ENCODE assay signal across 21 mouse cellular contexts in the genomic region with DNA sequence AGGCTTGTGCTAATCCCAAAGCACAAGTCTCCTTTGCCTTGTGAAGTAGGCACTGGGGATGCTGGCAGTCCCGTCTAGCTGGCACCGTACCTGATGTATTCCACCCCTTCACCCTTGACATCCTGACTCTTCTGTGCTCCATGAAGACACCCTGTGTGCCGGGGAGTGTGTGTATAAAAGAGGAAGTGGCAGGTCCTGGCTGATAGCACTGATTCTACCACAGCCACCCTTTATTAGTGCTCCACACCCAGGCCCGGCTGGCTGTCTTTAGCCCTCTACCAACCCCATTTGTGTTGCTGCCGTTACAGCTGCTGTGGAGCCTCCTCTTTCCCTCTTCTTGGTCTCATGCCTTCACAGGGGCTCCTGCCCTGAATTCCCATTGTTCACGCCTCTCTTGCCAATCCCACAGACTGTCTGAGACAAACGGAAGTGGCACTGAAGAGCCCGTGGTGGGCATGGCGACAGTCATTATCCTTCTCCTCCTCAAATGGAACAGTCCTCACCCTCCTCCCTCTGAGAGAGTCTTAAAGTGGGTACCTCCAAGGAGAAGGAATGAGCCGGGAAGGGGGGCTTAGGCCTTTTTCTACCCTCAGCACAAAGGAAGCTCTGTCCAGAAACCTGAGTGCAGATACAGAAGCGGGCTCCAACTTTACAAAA. TPM values are rescaled to one million over a fixed set of nuclear protein-coding genes. Genes with fewer than 3 reads are reported as not detected.
DNase-seq lines count a peak whose midpoint lies in the region; ATAC-seq and TF ChIP-seq lines count a peak whose summit lies in the region.
"Had no signal": no experiment of that assay in that cellular context is flagged by ENCODE, and none has a peak within 500 bp of the region (broad histone marks: within the 10 kb centered on the region; RNA-seq: fewer than 3 reads in every experiment).

No protein-coding gene starts in this region.

- H3K4me1 ChIP-seq in intestine, embryonic 14.5 days (replicated peaks; ENCODE audit: control insufficient read depth, insufficient read depth, low read length): no peaks in the 10 kb centered on the region
- H3K4me1 ChIP-seq in intestine, postnatal 0 days (replicated peaks; ENCODE audit: control insufficient read depth, insufficient read depth, low read length): no peaks in the 10 kb centered on the region
- H3K4me1 ChIP-seq in hindbrain, postnatal 0 days (ENCODE audit: insufficient read depth, low read length): no peaks in the 10 kb centered on the region; the same call in 1 of the 2 replicates
- no peaks in the 10 kb centered on the region for H3K4me1 ChIP-seq in midbrain, embryonic 16.5 days (ENCODE audit: control insufficient read depth, insufficient read depth, low read length)
- no peaks in the 10 kb centered on the region for H3K4me1 ChIP-seq in kidney, adult 2 months (ENCODE audit: control insufficient read depth, insufficient read depth, low read length)
- H3K4me1 ChIP-seq: heart, embryonic 10.5 days had no signal

- no peak overlapping the region for H3K4me3 ChIP-seq in intestine, embryonic 14.5 days (ENCODE audit: low read depth, low read length)
- no peak overlapping the region for H3K4me3 ChIP-seq in intestine, postnatal 0 days (ENCODE audit: low read depth, low read length)
- H3K4me3 ChIP-seq in hindbrain, postnatal 0 days (ENCODE audit: low read length): no peak overlapping the region
- H3K4me3 ChIP-seq in midbrain, embryonic 16.5 days (ENCODE audit: low read depth, low read length): no peak overlapping the region
- no peak overlapping the region for H3K4me3 ChIP-seq in kidney, adult 2 months (ENCODE audit: insufficient read depth, low read depth, low read length)
- H3K4me3 ChIP-seq: heart, embryonic 10.5 days; layer of hippocampus, adult 2 months had no signal

- no peak for TF ChIP-seq CTCF in intestine, postnatal 0 days (IDR thresholded peaks at IDR 0.05; ENCODE audit: low read depth)
- no peak for TF ChIP-seq CTCF in brain, embryonic 14.5 days (IDR thresholded peaks at IDR 0.05; ENCODE audit: borderline replicate concordance, extremely low read depth, insufficient read depth, insufficient read length)
- no peak for TF ChIP-seq CTCF in hindbrain, postnatal 0 days (IDR thresholded peaks at IDR 0.05; ENCODE audit: low read depth)
- TF ChIP-seq CTCF in kidney, adult 2 months (conservative IDR thresholded peaks at IDR 0.05; ENCODE audit: insufficient read depth, insufficient read length, low read depth, low read length): no peak

- H3K27ac ChIP-seq in intestine, embryonic 14.5 days (ENCODE audit: low read depth): no peak overlapping the region
- no peak overlapping the region for H3K27ac ChIP-seq in intestine, postnatal 0 days (ENCODE audit: low read depth, low read length)
- H3K27ac ChIP-seq in hindbrain, postnatal 0 days: peak overlapping the region; percentile 56; the same call in 1 of the 2 replicates
- H3K27ac ChIP-seq in midbrain, embryonic 16.5 days (ENCODE audit: low read length): peak overlapping the region; percentile 55; the same call in 1 of the 2 replicates
- H3K27ac ChIP-seq in kidney, adult 2 months (ENCODE audit: insufficient read depth, low read depth, low read length): no peak overlapping the region
- H3K27ac ChIP-seq: heart, embryonic 10.5 days; layer of hippocampus, adult 2 months had no signal

- no peaks in the 10 kb centered on the region for H3K9me3 ChIP-seq in intestine, embryonic 14.5 days (ENCODE audit: control insufficient read depth, low read length)
- H3K9me3 ChIP-seq in intestine, postnatal 0 days (ENCODE audit: control insufficient read depth): no peaks in the 10 kb centered on the region
- H3K9me3 ChIP-seq in hindbrain, postnatal 0 days (ENCODE audit: low read length): no peaks in the 10 kb centered on the region
- H3K9me3 ChIP-seq in midbrain, embryonic 16.5 days (replicated peaks; ENCODE audit: control insufficient read depth, low read length, poor library complexity, severe bottlenecking): no peaks in the 10 kb centered on the region
- H3K9me3 ChIP-seq: heart, embryonic 10.5 days had no signal

- H3K27me3 ChIP-seq in intestine, embryonic 14.5 days (replicated peaks; ENCODE audit: control insufficient read depth, insufficient read depth, low read length): no peaks in the 10 kb centered on the region
- H3K27me3 ChIP-seq in intestine, postnatal 0 days (replicated peaks; ENCODE audit: control insufficient read depth, insufficient read depth, low read length): no peaks in the 10 kb centered on the region
- H3K27me3 ChIP-seq in hindbrain, postnatal 0 days (ENCODE audit: insufficient read depth, low read length): no peaks in the 10 kb centered on the region
- no peaks in the 10 kb centered on the region for H3K27me3 ChIP-seq in midbrain, embryonic 16.5 days (ENCODE audit: control insufficient read depth, insufficient read depth, low read depth, low read length)
- H3K27me3 ChIP-seq in kidney, adult 2 months (replicated peaks; ENCODE audit: control insufficient read depth, insufficient read depth, low read length): no peaks in the 10 kb centered on the region
- H3K27me3 ChIP-seq: Patski had no signal

- peaks cover 31% of the 10 kb centered on the region for H3K36me3 ChIP-seq in intestine, embryonic 14.5 days (ENCODE audit: control insufficient read depth, insufficient read depth, low read length)
- H3K36me3 ChIP-seq in intestine, postnatal 0 days (ENCODE audit: control insufficient read depth, insufficient read depth): peaks cover 18% of the 10 kb centered on the region; the same call in 1 of the 2 replicates
- peaks cover 12% of the 10 kb centered on the region; the same call in 1 of the 2 replicates for H3K36me3 ChIP-seq in hindbrain, postnatal 0 days (ENCODE audit: insufficient read depth, low read length)
- H3K36me3 ChIP-seq in midbrain, embryonic 16.5 days (ENCODE audit: control insufficient read depth, insufficient read depth, low read length): peaks cover 33% of the 10 kb centered on the region
- no peaks in the 10 kb centered on the region for H3K36me3 ChIP-seq in kidney, adult 2 months (ENCODE audit: control insufficient read depth, insufficient read depth, low read length)

- 80% methylated on average over 11 of the region's 11 CpGs for WGBS in intestine, embryonic 14.5 days
- 82% methylated on average over 11 of the region's 11 CpGs for WGBS in intestine, postnatal 0 days
- 46% methylated on average over 11 of the region's 11 CpGs for WGBS in hindbrain, postnatal 0 days
- 71% methylated on average over 11 of the region's 11 CpGs for WGBS in midbrain, embryonic 16.5 days
- 82% methylated on average over 11 of the region's 11 CpGs for WGBS in kidney, adult 2 months

- DNase-seq in intestine, embryonic 14.5 days (ENCODE audit: low spot score): no peak
- DNase-seq in brain, embryonic 14.5 days (ENCODE audit: low read depth): peak; percentile 64
- peak; percentile 34 for DNase-seq in hindbrain, postnatal 0 days (ENCODE audit: low spot score)
- no peak for DNase-seq in lung, postnatal 10 days
- DNase-seq in kidney, adult 2 months: no peak
- no peak for DNase-seq in right cerebral cortex, postnatal 10 days (ENCODE audit: low spot score in 2 of 2)
- DNase-seq: adrenal gland, adult 2 months; cerebellum, adult 2 months; heart, postnatal 36 days; kidney, adult 9 months; liver; lung, embryonic 14.5 days; right cerebral cortex, postnatal 25 days had no signal

- TF ChIP-seq POLR2A in brain, embryonic 14.5 days (IDR thresholded peaks at IDR 0.05; ENCODE audit: borderline replicate concordance, extremely low read depth, insufficient read depth, insufficient read length, poor library complexity, severe bottlenecking): no peak
- TF ChIP-seq POLR2A in kidney, adult 2 months (IDR thresholded peaks at IDR 0.05; ENCODE audit: low read depth, low read length): no peak

- no peak overlapping the region for H3K9ac ChIP-seq in intestine, embryonic 14.5 days (ENCODE audit: low read length)
- no peak overlapping the region for H3K9ac ChIP-seq in intestine, postnatal 0 days (ENCODE audit: low read depth, low read length)
- H3K9ac ChIP-seq in hindbrain, postnatal 0 days (replicated peaks; ENCODE audit: low read length): 0 out of 2 replicates have a peak overlapping the region, but pooled peaks have one; percentile 5
- H3K9ac ChIP-seq in midbrain, embryonic 16.5 days (ENCODE audit: low read depth, low read length): no peak overlapping the region
- H3K9ac ChIP-seq: lung, embryonic 14.5 days had no signal

- H3K4me2 ChIP-seq in intestine, embryonic 14.5 days (ENCODE audit: low read length): no peak overlapping the region
- no peak overlapping the region for H3K4me2 ChIP-seq in intestine, postnatal 0 days (replicated peaks; ENCODE audit: low read depth)
- no peak overlapping the region for H3K4me2 ChIP-seq in hindbrain, postnatal 0 days (ENCODE audit: low read depth, low read length)
- no peak overlapping the region for H3K4me2 ChIP-seq in midbrain, embryonic 16.5 days (ENCODE audit: low read length)
- H3K4me2 ChIP-seq: lung, embryonic 14.5 days had no signal

- ATAC-seq in intestine, embryonic 14.5 days (replicated peaks; ENCODE audit: low FRiP score, low TSS enrichment, low read depth): peak; percentile 25; the same call in 1 of the 2 replicates
- no peak for ATAC-seq in intestine, postnatal 0 days
- peak; percentile 72 for ATAC-seq in hindbrain, postnatal 0 days
- ATAC-seq in midbrain, embryonic 16.5 days: peak; percentile 41; the same call in 1 of the 2 replicates
- ATAC-seq: CD4-positive, CD25-positive, alpha-beta regulatory T cell, adult 4 months; Patski had no signal

RNA-seq across cellular contexts. Expression of a gene that starts 9.5 kb away (rescaled TPM):
- polyA plus RNA-seq in intestine, embryonic 14.5 days (2014; fragmentation: Nextera tagmentation; extraction: Ambion mirVana): not detected in 2 replicates
- polyA plus RNA-seq in intestine, postnatal 0 days (2015; fragmentation: Nextera tagmentation; extraction: Ambion mirVana): not detected in 2 replicates
- polyA plus RNA-seq in brain, embryonic 14.5 days (2012; rRNA removed): 0.07 TPM in 1 of 2 replicates, not detected in the other
- total RNA-seq in hindbrain, postnatal 0 days (2014; rRNA removed): 0.05 TPM in 1 of 2 replicates, not detected in the other
- 0.16 and 0.21 TPM in 2 replicates for polyA plus RNA-seq in hindbrain, postnatal 0 days (2015; fragmentation: Nextera tagmentation; extraction: Ambion mirVana)
- 0.06 TPM in 1 of 2 replicates, not detected in the other for polyA plus RNA-seq in midbrain, embryonic 16.5 days (2015; fragmentation: Nextera tagmentation; extraction: Ambion mirVana)
- polyA plus RNA-seq in kidney, adult 2 months (2012; rRNA removed): not detected in 2 replicates
- total RNA-seq: adrenal gland, adult 2 months; heart, postnatal 36 days had no signal
- polyA plus RNA-seq: adrenal gland, adult 2 months; CD4-positive, CD25-positive, alpha-beta regulatory T cell, adult 4 months; cerebellum, adult 2 months; heart, embryonic 10.5 days; lung, embryonic 14.5 days had no signal

RNA-seq across cellular contexts. Expression of a gene that starts 10.0 kb away (rescaled TPM):
- not detected in 2 replicates for polyA plus RNA-seq in intestine, embryonic 14.5 days (2014; fragmentation: Nextera tagmentation; extraction: Ambion mirVana)
- not detected in 2 replicates for polyA plus RNA-seq in intestine, postnatal 0 days (2015; fragmentation: Nextera tagmentation; extraction: Ambion mirVana)
- not detected in 2 replicates for polyA plus RNA-seq in brain, embryonic 14.5 days (2012; rRNA removed)
- total RNA-seq in hindbrain, postnatal 0 days (2014; rRNA removed): not detected in 2 replicates
- polyA plus RNA-seq in hindbrain, postnatal 0 days (2015; fragmentation: Nextera tagmentation; extraction: Ambion mirVana): not detected in 2 replicates
- not detected in 2 replicates for polyA plus RNA-seq in midbrain, embryonic 16.5 days (2015; fragmentation: Nextera tagmentation; extraction: Ambion mirVana)
- not detected in 2 replicates for polyA plus RNA-seq in kidney, adult 2 months (2012; rRNA removed)
- total RNA-seq: adrenal gland, adult 2 months; heart, postnatal 36 days; layer of hippocampus, adult 2 months; left cerebral cortex, adult 8-10 months had no signal
- polyA plus RNA-seq: adrenal gland, adult 2 months; CD4-positive, CD25-positive, alpha-beta regulatory T cell, adult 4 months; cerebellum, adult 2 months; heart, embryonic 10.5 days; lung, embryonic 14.5 days; Patski; thymus, postnatal 0 days had no signal

RNA-seq across cellular contexts. Expression of a gene that starts 10.5 kb away (rescaled TPM):
- 4.0 and 4.9 TPM in 2 replicates for polyA plus RNA-seq in intestine, embryonic 14.5 days (2014; fragmentation: Nextera tagmentation; extraction: Ambion mirVana)
- 0.47 and 0.63 TPM in 2 replicates for polyA plus RNA-seq in intestine, postnatal 0 days (2015; fragmentation: Nextera tagmentation; extraction: Ambion mirVana)
- polyA plus RNA-seq in brain, embryonic 14.5 days (2012; rRNA removed): 73.5 and 75.5 TPM in 2 replicates
- total RNA-seq in hindbrain, postnatal 0 days (2014; rRNA removed): 42.7 and 49.2 TPM in 2 replicates
- polyA plus RNA-seq in hindbrain, postnatal 0 days (2015; fragmentation: Nextera tagmentation; extraction: Ambion mirVana): 7.2 and 7.6 TPM in 2 replicates
- polyA plus RNA-seq in midbrain, embryonic 16.5 days (2015; fragmentation: Nextera tagmentation; extraction: Ambion mirVana): 9.6 and 11.2 TPM in 2 replicates
- 1.2 and 1.5 TPM in 2 replicates for polyA plus RNA-seq in kidney, adult 2 months (2012; rRNA removed)

RNA-seq across cellular contexts. Expression of a gene that starts 12.9 kb away (rescaled TPM):
- polyA plus RNA-seq in intestine, embryonic 14.5 days (2014; fragmentation: Nextera tagmentation; extraction: Ambion mirVana): 395 and 412 TPM in 2 replicates
- polyA plus RNA-seq in intestine, postnatal 0 days (2015; fragmentation: Nextera tagmentation; extraction: Ambion mirVana): 246 and 274 TPM in 2 replicates
- 257 and 335 TPM in 2 replicates for polyA plus RNA-seq in brain, embryonic 14.5 days (2012; rRNA removed)
- total RNA-seq in hindbrain, postnatal 0 days (2014; rRNA removed): 181 and 204 TPM in 2 replicates
- 411 and 417 TPM in 2 replicates for polyA plus RNA-seq in hindbrain, postnatal 0 days (2015; fragmentation: Nextera tagmentation; extraction: Ambion mirVana)
- polyA plus RNA-seq in midbrain, embryonic 16.5 days (2015; fragmentation: Nextera tagmentation; extraction: Ambion mirVana): 412 and 432 TPM in 2 replicates
- polyA plus RNA-seq in kidney, adult 2 months (2012; rRNA removed): 244 and 276 TPM in 2 replicates

RNA-seq across cellular contexts. Expression of a gene that starts 24.9 kb away (rescaled TPM):
- 6.6 and 7.1 TPM in 2 replicates for polyA plus RNA-seq in intestine, embryonic 14.5 days (2014; fragmentation: Nextera tagmentation; extraction: Ambion mirVana)
- polyA plus RNA-seq in intestine, postnatal 0 days (2015; fragmentation: Nextera tagmentation; extraction: Ambion mirVana): 2.9 and 3.1 TPM in 2 replicates
- 12.8 and 14.5 TPM in 2 replicates for polyA plus RNA-seq in brain, embryonic 14.5 days (2012; rRNA removed)
- total RNA-seq in hindbrain, postnatal 0 days (2014; rRNA removed): 4.8 and 6.8 TPM in 2 replicates
- polyA plus RNA-seq in hindbrain, postnatal 0 days (2015; fragmentation: Nextera tagmentation; extraction: Ambion mirVana): 2.5 and 3.9 TPM in 2 replicates
- 5.2 and 5.6 TPM in 2 replicates for polyA plus RNA-seq in midbrain, embryonic 16.5 days (2015; fragmentation: Nextera tagmentation; extraction: Ambion mirVana)
- polyA plus RNA-seq in kidney, adult 2 months (2012; rRNA removed): 6.5 and 8.1 TPM in 2 replicates

Comparison
In these comparisons a context has a peak if more than half of its experiments do, and no peak if none do; other contexts are left out.
1. DNase-seq: peak in brain, embryonic 14.5 days (single experiment) and hindbrain, postnatal 0 days (single experiment); none in intestine, embryonic 14.5 days (single experiment), lung, postnatal 10 days (single experiment), kidney, adult 2 months (single experiment) and right cerebral cortex, postnatal 10 days (0 of 2).
2. H3K27ac ChIP-seq: peak in hindbrain, postnatal 0 days (single experiment) and midbrain, embryonic 16.5 days (single experiment); none in intestine, embryonic 14.5 days (single experiment), intestine, postnatal 0 days (single experiment) and kidney, adult 2 months (single experiment).